Mouse (Mus musculus) heart, adult 2 months (tissue): ENCODE measurements at regions not wholly inside any gene's neighbourhood (a gene's known extent, or its start where the extent isn't known, plus 50 kb on each side); places are given as distances from the start of the nearest gene placed in this dataset.

Source experiments
- CTCF ChIP-seq: fragments of 200-600 bp; IDR thresholded peaks from 2 replicates; pipeline ENCODE4 v1.8.1; 2022; ENCODE audit warnings: antibody characterized with exemption, mild to moderate bottlenecking, moderate library complexity
- EP300 ChIP-seq: fragments of 200-500 bp; IDR thresholded peaks from 2 replicates; pipeline ENCODE4 v1.6.1; 2011; ENCODE audit warnings: low read depth, low read length, control low read depth; ENCODE audit not compliant: insufficient read depth
- POLR2A ChIP-seq: fragments of 200-500 bp; IDR thresholded peaks from 2 replicates; pipeline ENCODE4 v1.6.1; 2011; ENCODE audit warnings: mild to moderate bottlenecking, low read depth, low read length, control low read depth; ENCODE audit not compliant: insufficient read depth

- TF ChIP-seq POLR2A (no peak), CTCF (no peak), EP300 (no peak)
Observed at GRCm38 (mm10) chrX:12439447-12439846, 148.2 kb upstream of the Atp6ap2 start.
